Mouse (Mus musculus): ENCODE data around the gene S100a2.

Gene S100a2

DNA sequence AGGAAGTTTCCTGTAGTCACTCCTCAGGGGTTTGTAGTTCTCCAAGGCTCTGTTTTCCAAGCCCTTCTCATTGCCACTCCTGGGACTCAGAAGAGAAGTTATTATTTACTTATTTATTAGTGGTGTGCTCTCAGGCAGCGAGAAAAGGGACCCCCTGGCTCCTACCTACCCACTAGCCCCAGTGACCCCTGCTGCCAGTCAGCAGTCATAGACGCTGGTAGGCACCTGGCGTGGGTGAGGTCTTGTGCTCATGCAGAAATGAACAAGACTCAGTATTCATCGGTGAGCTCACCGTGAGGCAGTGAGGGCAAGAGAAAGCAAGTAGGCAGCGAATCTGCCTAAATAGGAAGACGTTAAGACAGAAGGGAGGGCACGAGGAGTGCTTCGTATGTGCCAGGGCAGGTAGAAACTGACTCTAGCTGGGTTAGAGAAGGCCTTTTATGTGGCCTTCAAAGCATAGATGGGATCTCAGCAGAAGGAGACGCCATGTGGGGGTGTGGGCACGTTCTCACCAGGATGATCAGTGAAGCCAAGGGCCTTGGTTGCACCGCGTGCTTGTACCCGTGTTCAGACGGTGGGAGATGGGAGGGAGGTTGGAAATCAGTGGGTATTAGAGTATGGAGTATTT lies 3.9 kb upstream of the S100a2 start:
- TF ChIP-seq GATA4 (IDR thresholded peaks at IDR 0.05; ENCODE audit: insufficient replicate concordance, low read length): no peak

DNA sequence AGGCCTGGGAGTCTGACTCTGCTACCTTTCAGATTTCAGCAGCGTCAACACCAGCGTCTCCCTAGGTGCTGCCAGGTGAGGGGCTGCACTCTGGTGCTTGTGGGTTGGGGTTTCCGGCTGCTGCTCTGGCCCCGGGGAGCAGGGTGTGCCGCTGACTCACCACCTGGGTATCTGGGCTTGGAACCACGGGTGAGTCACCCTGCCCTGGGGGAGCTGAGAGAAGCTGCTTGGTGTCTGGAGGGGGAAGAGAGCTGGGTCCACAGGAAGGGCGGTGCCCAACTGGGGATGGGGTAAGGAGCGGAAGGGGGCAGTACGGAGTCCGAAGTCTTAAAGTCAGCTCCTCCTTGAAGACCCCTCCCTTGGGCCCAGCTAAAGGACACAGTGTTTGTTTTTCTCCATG lies 3.1 kb upstream of the S100a2 start:
- TF ChIP-seq GATA4 (IDR thresholded peaks at IDR 0.05; ENCODE audit: insufficient replicate concordance, low read length): no peak

- TF ChIP-seq GATA4 (IDR thresholded peaks at IDR 0.05; ENCODE audit: insufficient replicate concordance, low read length): no peak
These were observed 2.5 kb upstream of the S100a2 start for GRCm38 (mm10) chr3:90587361-90588101.

- TF ChIP-seq GATA4 (IDR thresholded peaks at IDR 0.05; ENCODE audit: insufficient replicate concordance, low read length): no peak
These were observed 657 bp upstream of the S100a2 start for GRCm38 (mm10) chr3:90589390-90589789.

- TF ChIP-seq GATA4 (IDR thresholded peaks at IDR 0.05; ENCODE audit: insufficient replicate concordance, low read length): no peak
These were observed 4.4 kb downstream of the S100a2 start for GRCm38 (mm10) chr3:90594466-90594865.

DNA sequence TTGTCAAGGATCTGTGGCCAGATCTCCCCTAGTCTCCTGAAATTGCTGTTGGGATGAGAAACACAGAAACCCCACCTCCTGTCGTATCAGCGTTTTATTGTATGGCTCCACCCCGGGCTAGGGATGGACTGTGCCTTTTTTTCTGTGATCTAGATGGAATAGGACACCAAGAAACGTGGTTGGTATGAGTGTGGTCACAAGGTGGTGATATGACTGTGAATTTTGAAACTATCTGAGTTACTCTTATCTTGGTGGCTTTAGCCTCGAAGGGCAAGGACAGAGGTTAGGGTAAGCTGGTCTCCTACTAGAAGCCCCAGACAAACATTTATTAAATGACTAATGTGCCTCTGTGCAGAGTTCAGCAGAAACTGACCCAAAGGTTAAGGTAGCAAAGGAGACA lies 5.5 kb downstream of the S100a2 start:
- no peak for TF ChIP-seq GATA4 (IDR thresholded peaks at IDR 0.05; ENCODE audit: insufficient replicate concordance, low read length)

GRCm38 (mm10) chr3:90596810-90597209 lies 6.8 kb downstream of the S100a2 start:
- no peak for TF ChIP-seq GATA4 (IDR thresholded peaks at IDR 0.05; ENCODE audit: insufficient replicate concordance, low read length)

GRCm38 (mm10) chr3:90597736-90598135 lies 7.7 kb downstream of the S100a2 start:
- no peak for TF ChIP-seq GATA4 (IDR thresholded peaks at IDR 0.05; ENCODE audit: insufficient replicate concordance, low read length)

- no peak for TF ChIP-seq GATA4 (IDR thresholded peaks at IDR 0.05; ENCODE audit: insufficient replicate concordance, low read length)
These were observed 8.2 kb downstream of the S100a2 start for GRCm38 (mm10) chr3:90598212-90598611.

DNA sequence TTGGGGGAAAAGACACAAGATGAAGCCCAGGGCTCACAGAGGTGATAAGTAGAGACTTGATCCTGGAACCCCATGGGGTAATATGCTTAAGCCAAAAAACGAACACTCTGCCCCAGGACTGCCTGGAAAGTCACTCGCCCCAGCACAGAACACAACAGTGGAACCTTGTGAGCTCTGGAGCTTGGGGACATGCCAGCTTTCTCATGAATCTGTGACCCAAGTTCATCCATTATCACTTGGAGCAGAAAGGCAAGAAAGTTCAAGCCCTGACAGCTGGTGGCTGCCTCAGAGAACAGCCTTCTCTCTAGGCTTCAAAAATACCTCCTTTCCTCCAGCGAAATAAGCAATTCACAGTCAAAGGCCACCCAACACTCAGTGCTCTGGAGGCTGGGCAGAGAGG lies 9.4 kb downstream of the S100a2 start:
- TF ChIP-seq GATA4 (IDR thresholded peaks at IDR 0.05; ENCODE audit: insufficient replicate concordance, low read length): no peak

- no peak for TF ChIP-seq GATA4 (IDR thresholded peaks at IDR 0.05; ENCODE audit: insufficient replicate concordance, low read length)
These were observed 10.0 kb downstream of the S100a2 start for GRCm38 (mm10) chr3:90600036-90600435.

- TF ChIP-seq GATA4 (IDR thresholded peaks at IDR 0.05; ENCODE audit: insufficient replicate concordance, low read length): no peak
These were observed 10.6 kb downstream of the S100a2 start for GRCm38 (mm10) chr3:90600458-90601195.

DNA sequence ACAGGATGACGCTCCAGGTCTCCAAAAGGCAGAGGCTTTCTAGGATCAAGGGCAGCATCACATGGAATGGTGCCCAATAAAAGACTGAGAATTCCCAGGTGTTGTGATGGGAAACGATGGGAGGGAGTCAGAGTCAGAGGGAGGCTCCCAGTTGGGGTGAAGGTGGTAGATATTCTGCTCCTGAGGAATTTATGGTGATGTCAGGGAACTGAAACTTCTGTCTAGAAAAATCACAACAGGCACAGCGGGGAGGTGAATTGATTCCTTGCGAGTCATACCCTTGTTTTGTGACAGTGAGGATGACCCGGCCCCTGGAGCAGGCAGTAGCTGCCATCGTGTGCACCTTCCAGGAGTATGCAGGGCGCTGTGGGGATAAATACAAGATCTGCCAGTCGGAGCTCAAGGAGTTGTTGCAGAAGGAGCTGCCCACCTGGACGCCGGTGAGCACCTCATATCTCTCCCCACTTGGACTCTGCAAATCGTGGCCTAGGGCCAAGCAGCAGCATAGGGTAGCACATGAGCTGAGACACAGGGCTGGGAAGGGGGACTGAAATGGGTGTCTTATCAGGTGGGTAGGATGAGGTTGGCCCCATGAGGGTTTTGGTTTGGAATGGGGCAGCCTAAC lies 11.6 kb downstream of the S100a2 start, which contains the start of gene Gm42674:
Gene Gm42674 (plus strand): TSS at position 419 of the 625 bp plus-strand sequence.
- TF ChIP-seq GATA4 (IDR thresholded peaks at IDR 0.05; ENCODE audit: insufficient replicate concordance, low read length): no peak

GRCm38 (mm10) chr3:90603623-90604022 lies 13.6 kb downstream of the S100a2 start, which contains the start of gene S100a4:
TSS of gene S100a4 (plus strand) at chr3:90603771.
- no peak for TF ChIP-seq GATA4 (IDR thresholded peaks at IDR 0.05; ENCODE audit: insufficient replicate concordance, low read length)

- TF ChIP-seq GATA4 (IDR thresholded peaks at IDR 0.05; ENCODE audit: insufficient replicate concordance, low read length): no peak
These were observed 14.4 kb downstream of the S100a2 start for GRCm38 (mm10) chr3:90604416-90604815.

Data from liver, adult (tissue).